Mouse (Mus musculus): ENCODE measurements at regions not wholly inside any gene's neighbourhood (a gene's known extent, or its start where the extent isn't known, plus 50 kb on each side); places are given as distances from the start of the nearest gene placed in this dataset.

GRCm38 (mm10) chr13:94650951-94651350, 137.8 kb upstream of the Tbca start:
- Histone ChIP-seq H3K36me3 (ENCODE audit: control insufficient read depth, insufficient read depth, low read length) (no peaks in the 10 kb centered on the region), H3K4me1 (ENCODE audit: control insufficient read depth, insufficient read depth, low read length) (0 out of 2 replicates have a peak, but pooled peaks cover 2% of the 10 kb centered on the region), H3K27me3 (ENCODE audit: control insufficient read depth, insufficient read depth, low read depth, low read length) (no peaks in the 10 kb centered on the region; the same call in 1 of the 2 replicates), H3K27ac (ENCODE audit: low read length) (no peak overlapping the region), H3K9me3 (replicated peaks; ENCODE audit: control insufficient read depth, low read length, poor library complexity, severe bottlenecking) (no peaks in the 10 kb centered on the region), H3K4me2 (ENCODE audit: low read length) (no peak overlapping the region), H3K9ac (ENCODE audit: low read depth, low read length) (no peak overlapping the region), H3K4me3 (ENCODE audit: low read depth, low read length) (no peak overlapping the region)
- ATAC-seq = no peak
- 53% methylated on average over 7 of the region's 7 CpGs for WGBS

- 69% methylated on average over 9 of the region's 9 CpGs for WGBS
- no peaks in the 10 kb centered on the region for H3K4me1 ChIP-seq (ENCODE audit: control insufficient read depth, insufficient read depth, low read length)
- H3K4me2 ChIP-seq (ENCODE audit: low read length) = no peak overlapping the region
- H3K9me3 ChIP-seq (replicated peaks; ENCODE audit: control insufficient read depth, low read length, poor library complexity, severe bottlenecking) = no peaks in the 10 kb centered on the region
- H3K27ac ChIP-seq (ENCODE audit: low read length) = no peak overlapping the region
- no peak for ATAC-seq
- no peak overlapping the region for H3K4me3 ChIP-seq (ENCODE audit: low read depth, low read length)
- H3K27me3 ChIP-seq (ENCODE audit: control insufficient read depth, insufficient read depth, low read depth, low read length) = peaks cover 48% of the 10 kb centered on the region
- H3K36me3 ChIP-seq (ENCODE audit: control insufficient read depth, insufficient read depth, low read length) = no peaks in the 10 kb centered on the region
- no peak overlapping the region for H3K9ac ChIP-seq (ENCODE audit: low read depth, low read length)
Measured at GRCm38 (mm10) chr13:94667604-94668003, 121.1 kb upstream of the Tbca start.

DNA sequence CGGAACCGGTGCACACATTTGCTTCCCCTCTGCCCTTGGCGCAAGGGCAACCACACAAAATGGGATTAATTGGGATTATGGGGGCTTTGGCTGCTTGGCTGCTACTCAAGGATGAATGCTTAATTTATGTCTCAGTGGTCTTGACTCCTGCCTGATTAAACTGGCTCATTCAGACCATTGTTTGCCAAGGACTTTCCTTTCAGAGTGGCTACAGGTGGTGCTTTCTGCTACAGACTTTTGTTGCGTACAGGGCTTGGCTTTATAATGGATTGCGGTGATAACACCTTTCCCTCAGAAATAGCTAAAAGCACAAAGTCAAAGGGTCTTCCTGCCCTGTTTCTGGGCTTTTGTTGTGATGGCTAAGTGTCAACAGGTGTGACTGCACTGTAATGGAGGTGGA, 120.4 kb upstream of the Tbca start:
- Histone ChIP-seq H3K27me3 (ENCODE audit: control insufficient read depth, insufficient read depth, low read depth, low read length) (peaks cover 50% of the 10 kb centered on the region), H3K4me3 (ENCODE audit: low read depth, low read length) (no peak overlapping the region), H3K27ac (ENCODE audit: low read length) (no peak overlapping the region), H3K9me3 (replicated peaks; ENCODE audit: control insufficient read depth, low read length, poor library complexity, severe bottlenecking) (no peaks in the 10 kb centered on the region), H3K9ac (ENCODE audit: low read depth, low read length) (no peak overlapping the region), H3K4me2 (ENCODE audit: low read length) (no peak overlapping the region), H3K4me1 (ENCODE audit: control insufficient read depth, insufficient read depth, low read length) (no peaks in the 10 kb centered on the region), H3K36me3 (ENCODE audit: control insufficient read depth, insufficient read depth, low read length) (no peaks in the 10 kb centered on the region)
- WGBS = 13% methylated on average over 5 of the region's 5 CpGs
- no peak for ATAC-seq

DNA sequence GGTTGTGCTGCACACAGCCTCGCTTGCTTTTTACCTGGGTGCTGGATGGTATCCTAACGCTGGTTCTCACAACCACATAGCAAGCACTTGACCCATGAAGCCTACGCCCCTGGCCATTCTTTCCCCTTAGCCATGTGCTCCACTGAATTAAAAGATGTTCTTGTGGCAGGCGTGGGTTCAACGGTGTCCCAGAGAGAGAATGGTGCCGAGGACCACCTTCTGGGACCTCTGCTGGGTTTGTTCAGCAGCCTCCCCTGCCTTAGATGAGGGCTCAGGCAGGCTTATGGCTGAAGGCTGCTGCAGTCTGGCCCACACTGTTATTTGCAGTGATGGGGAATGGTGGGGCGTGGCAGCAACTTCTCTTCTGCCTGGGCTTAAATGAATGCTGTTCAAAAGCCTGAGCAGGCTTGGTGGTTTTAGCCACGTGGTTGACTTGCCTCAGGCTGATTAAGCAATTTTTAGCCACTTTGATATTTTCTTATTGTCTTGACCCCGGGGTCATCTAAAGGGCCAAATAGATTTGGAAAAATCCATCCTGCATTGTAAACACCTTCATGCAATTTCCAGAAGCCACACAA, 119.5 kb upstream of the Tbca start:
- no peaks in the 10 kb centered on the region for H3K4me1 ChIP-seq (ENCODE audit: control insufficient read depth, insufficient read depth, low read length)
- H3K27ac ChIP-seq (ENCODE audit: low read length) = no peak overlapping the region
- peaks cover 50% of the 10 kb centered on the region for H3K27me3 ChIP-seq (ENCODE audit: control insufficient read depth, insufficient read depth, low read depth, low read length)
- H3K4me2 ChIP-seq (ENCODE audit: low read length) = no peak overlapping the region
- H3K4me3 ChIP-seq (ENCODE audit: low read depth, low read length) = no peak overlapping the region
- no peak overlapping the region for H3K9ac ChIP-seq (ENCODE audit: low read depth, low read length)
- no peaks in the 10 kb centered on the region for H3K36me3 ChIP-seq (ENCODE audit: control insufficient read depth, insufficient read depth, low read length)
- no peak for ATAC-seq
- WGBS = 47% methylated on average over 9 of the region's 9 CpGs
- no peaks in the 10 kb centered on the region for H3K9me3 ChIP-seq (replicated peaks; ENCODE audit: control insufficient read depth, low read length, poor library complexity, severe bottlenecking)

DNA sequence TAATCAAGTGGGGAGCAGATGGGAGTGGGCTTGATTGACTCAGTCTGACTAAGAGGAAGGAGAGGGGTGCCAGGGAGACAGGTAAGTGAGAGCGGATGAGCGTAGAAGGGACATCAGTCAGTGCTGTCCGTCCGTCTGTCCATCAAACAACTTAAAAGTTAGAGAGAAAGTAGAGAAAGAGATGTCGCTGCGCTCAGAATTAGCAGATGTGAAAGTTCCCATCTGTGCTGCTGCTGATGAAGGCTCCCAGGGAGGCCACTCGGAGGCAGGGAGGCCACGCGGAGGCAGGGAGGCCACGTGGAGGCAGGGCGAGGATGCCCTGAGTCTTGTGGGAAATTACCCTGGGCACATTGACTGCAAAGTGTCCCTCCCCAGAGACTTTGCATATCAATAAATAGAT, 118.4 kb upstream of the Tbca start:
- H3K9ac ChIP-seq (ENCODE audit: low read depth, low read length) = no peak overlapping the region
- no peaks in the 10 kb centered on the region for H3K9me3 ChIP-seq (replicated peaks; ENCODE audit: control insufficient read depth, low read length, poor library complexity, severe bottlenecking)
- no peak overlapping the region for H3K27ac ChIP-seq (ENCODE audit: low read length)
- no peak for ATAC-seq
- whole genome bisulfite sequencing = 78% methylated on average over 11 of the region's 11 CpGs
- H3K36me3 ChIP-seq (ENCODE audit: control insufficient read depth, insufficient read depth, low read length) = no peaks in the 10 kb centered on the region
- no peaks in the 10 kb centered on the region for H3K4me1 ChIP-seq (ENCODE audit: control insufficient read depth, insufficient read depth, low read length)
- no peak overlapping the region for H3K4me2 ChIP-seq (ENCODE audit: low read length)
- no peak overlapping the region for H3K4me3 ChIP-seq (ENCODE audit: low read depth, low read length)
- peaks cover 48% of the 10 kb centered on the region for H3K27me3 ChIP-seq (ENCODE audit: control insufficient read depth, insufficient read depth, low read depth, low read length)

- Histone ChIP-seq H3K27me3 (ENCODE audit: control insufficient read depth, insufficient read depth, low read depth, low read length) (peaks cover 43% of the 10 kb centered on the region), H3K27ac (ENCODE audit: low read length) (no peak overlapping the region), H3K9ac (ENCODE audit: low read depth, low read length) (no peak overlapping the region), H3K36me3 (ENCODE audit: control insufficient read depth, insufficient read depth, low read length) (no peaks in the 10 kb centered on the region), H3K9me3 (replicated peaks; ENCODE audit: control insufficient read depth, low read length, poor library complexity, severe bottlenecking) (no peaks in the 10 kb centered on the region), H3K4me1 (ENCODE audit: control insufficient read depth, insufficient read depth, low read length) (no peaks in the 10 kb centered on the region), H3K4me3 (ENCODE audit: low read depth, low read length) (no peak overlapping the region), H3K4me2 (ENCODE audit: low read length) (no peak overlapping the region)
- WGBS = 91% methylated on average over 8 of the region's 8 CpGs
- no peak for ATAC-seq
Measured at GRCm38 (mm10) chr13:94670961-94671360, 117.7 kb upstream of the Tbca start.

DNA sequence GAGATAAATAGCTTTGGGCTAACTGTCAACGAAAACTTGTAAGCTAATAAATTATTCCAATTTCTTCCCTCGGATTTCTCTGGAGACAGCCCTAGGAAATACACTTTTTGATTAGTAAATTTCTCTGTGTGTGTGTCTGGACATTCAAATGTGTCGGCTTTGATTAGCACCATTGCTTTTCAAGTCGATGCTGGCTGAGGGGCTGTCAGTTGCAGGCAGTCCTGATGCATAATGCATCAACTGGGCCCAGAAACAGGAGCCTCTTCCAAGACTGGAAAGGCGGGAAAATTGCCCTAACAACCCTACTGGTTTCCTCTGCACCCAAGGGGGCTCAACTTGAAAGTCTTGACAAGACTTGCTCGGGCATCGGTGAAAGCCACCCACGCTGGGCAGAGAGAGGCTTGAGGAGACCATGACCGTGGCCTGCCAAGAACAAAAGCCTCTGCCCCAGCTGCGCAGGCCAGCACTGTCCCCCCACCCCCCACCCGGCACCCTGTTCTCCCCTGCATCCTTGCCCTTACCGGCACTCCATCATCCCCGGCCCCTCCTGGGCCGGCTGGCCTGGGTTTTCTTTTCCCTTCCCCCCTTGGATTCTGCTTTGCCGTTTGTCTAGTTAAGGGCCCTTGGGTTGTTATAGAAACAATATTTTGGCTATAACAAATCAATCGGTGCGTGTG, 108.1 kb upstream of the Tbca start:
- Histone ChIP-seq H3K4me3 (ENCODE audit: low read depth, low read length) (no peak overlapping the region), H3K36me3 (ENCODE audit: control insufficient read depth, insufficient read depth, low read length) (no peaks in the 10 kb centered on the region), H3K4me1 (ENCODE audit: control insufficient read depth, insufficient read depth, low read length) (peaks cover 5% of the 10 kb centered on the region), H3K27ac (ENCODE audit: low read length) (no peak overlapping the region), H3K9ac (ENCODE audit: low read depth, low read length) (0 out of 2 replicates have a peak overlapping the region, but pooled peaks have one; percentile 20), H3K4me2 (ENCODE audit: low read length) (no peak overlapping the region), H3K27me3 (ENCODE audit: control insufficient read depth, insufficient read depth, low read depth, low read length) (no peaks in the 10 kb centered on the region; the same call in 1 of the 2 replicates), H3K9me3 (replicated peaks; ENCODE audit: control insufficient read depth, low read length, poor library complexity, severe bottlenecking) (no peaks in the 10 kb centered on the region)
- ATAC-seq = peak; percentile 45
- WGBS = 17% methylated on average over 17 of the region's 17 CpGs

- Histone ChIP-seq H3K27me3 (ENCODE audit: control insufficient read depth, insufficient read depth, low read depth, low read length) (no peaks in the 10 kb centered on the region), H3K9ac (ENCODE audit: low read depth, low read length) (no peak overlapping the region), H3K36me3 (ENCODE audit: control insufficient read depth, insufficient read depth, low read length) (no peaks in the 10 kb centered on the region), H3K4me3 (ENCODE audit: low read depth, low read length) (no peak overlapping the region), H3K9me3 (replicated peaks; ENCODE audit: control insufficient read depth, low read length, poor library complexity, severe bottlenecking) (no peaks in the 10 kb centered on the region), H3K27ac (ENCODE audit: low read length) (no peak overlapping the region), H3K4me2 (ENCODE audit: low read length) (no peak overlapping the region), H3K4me1 (ENCODE audit: control insufficient read depth, insufficient read depth, low read length) (peaks cover 5% of the 10 kb centered on the region)
- 91% methylated on average over 13 of the region's 13 CpGs for WGBS
- no peak for ATAC-seq
Measured at GRCm38 (mm10) chr13:94681606-94682005, 107.1 kb upstream of the Tbca start.

GRCm38 (mm10) chr13:94685191-94685590, 103.5 kb upstream of the Tbca start:
- H3K4me1 ChIP-seq (ENCODE audit: control insufficient read depth, insufficient read depth, low read length) = peaks cover 5% of the 10 kb centered on the region
- ATAC-seq = no peak
- WGBS = 39% methylated on average over 7 of the region's 7 CpGs
- H3K4me2 ChIP-seq (ENCODE audit: low read length) = no peak overlapping the region
- H3K27me3 ChIP-seq (ENCODE audit: control insufficient read depth, insufficient read depth, low read depth, low read length) = peaks cover 12% of the 10 kb centered on the region; the same call in 1 of the 2 replicates
- no peak overlapping the region for H3K4me3 ChIP-seq (ENCODE audit: low read depth, low read length)
- no peak overlapping the region for H3K9ac ChIP-seq (ENCODE audit: low read depth, low read length)
- H3K36me3 ChIP-seq (ENCODE audit: control insufficient read depth, insufficient read depth, low read length) = no peaks in the 10 kb centered on the region
- H3K9me3 ChIP-seq (replicated peaks; ENCODE audit: control insufficient read depth, low read length, poor library complexity, severe bottlenecking) = no peaks in the 10 kb centered on the region
- no peak overlapping the region for H3K27ac ChIP-seq (ENCODE audit: low read length)
